Mouse (Mus musculus) ovary, adult 18-20 months (tissue): ENCODE measurements at regions not wholly inside any gene's neighbourhood (a gene's known extent, or its start where the extent isn't known, plus 50 kb on each side); places are given as distances from the start of the nearest gene placed in this dataset.

Experiments used
- DNase-seq: peaks from one replicate; pipeline ENCODE4 v3.0.0; 2022; ENCODE audit warnings: low spot score, mixed read lengths

DNA sequence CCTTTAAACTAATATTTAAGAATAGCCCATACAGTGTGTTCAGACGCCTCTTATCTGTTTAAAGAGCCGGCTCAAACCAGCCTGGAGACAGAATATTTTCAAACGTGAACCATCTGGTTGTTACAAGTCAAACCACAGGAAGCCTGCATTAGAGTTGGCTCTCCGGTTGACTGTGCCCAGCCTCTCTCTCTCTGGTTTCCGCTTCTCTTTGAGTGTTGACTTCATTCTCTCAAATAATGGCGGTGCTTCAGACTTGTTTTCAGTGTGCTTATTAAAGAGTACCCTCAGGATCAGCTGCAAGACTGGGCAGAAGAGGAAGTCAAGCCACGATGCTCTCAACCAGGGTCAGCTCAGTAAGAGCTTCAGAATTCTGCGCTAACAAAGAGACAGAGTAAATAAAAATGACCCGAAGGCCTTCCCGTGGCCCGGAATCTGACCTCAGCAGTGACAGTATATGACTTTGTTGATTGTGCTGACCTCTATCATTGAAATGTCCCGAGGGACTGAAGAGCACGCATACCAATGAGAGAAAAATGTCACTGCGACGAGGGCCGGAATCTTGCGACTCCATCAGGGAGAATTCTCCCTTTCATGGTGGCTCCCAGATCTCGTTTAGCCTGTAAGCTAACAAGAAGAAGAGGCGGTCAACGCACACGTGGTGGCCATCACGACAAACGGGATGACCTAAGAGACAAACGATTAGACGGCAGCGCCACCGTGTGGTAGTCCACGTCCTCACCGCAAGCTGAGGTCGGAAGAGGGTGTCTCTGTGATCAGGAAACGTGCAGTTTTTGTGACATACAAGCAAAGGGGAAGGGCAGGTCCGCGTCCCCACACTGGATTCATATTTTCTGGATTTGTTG lies 55.3 kb upstream of the Cpsf6 start:
- peak; percentile 51 for DNase-seq

DNA sequence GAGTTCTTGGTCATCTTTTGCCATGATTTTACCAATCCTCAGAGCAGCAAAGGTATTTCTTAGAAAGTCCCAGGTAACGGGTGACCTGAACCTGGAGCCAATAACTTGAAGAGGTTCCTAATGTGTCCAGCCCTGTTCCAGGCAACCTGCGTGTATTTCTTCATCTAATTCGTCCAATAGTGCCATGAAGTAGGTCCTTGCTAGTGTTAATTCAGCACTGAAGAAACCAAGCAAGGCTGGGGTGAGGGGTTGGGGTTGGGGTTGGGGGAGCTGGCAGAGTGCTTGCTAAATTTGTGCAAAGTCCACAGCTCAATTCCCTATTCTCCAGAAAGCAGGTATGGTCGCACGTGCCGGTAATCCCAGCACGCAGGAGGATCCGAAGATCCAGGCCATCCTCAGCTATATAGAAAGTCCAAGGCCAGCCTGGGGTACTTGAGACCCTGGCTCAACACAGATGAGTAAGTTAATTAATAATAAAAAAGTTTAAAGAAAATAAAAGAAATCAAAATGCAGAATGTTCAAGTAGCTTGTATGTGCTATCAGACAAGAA lies 54.6 kb upstream of the Cpsf6 start:
- DNase-seq = no peak

DNA sequence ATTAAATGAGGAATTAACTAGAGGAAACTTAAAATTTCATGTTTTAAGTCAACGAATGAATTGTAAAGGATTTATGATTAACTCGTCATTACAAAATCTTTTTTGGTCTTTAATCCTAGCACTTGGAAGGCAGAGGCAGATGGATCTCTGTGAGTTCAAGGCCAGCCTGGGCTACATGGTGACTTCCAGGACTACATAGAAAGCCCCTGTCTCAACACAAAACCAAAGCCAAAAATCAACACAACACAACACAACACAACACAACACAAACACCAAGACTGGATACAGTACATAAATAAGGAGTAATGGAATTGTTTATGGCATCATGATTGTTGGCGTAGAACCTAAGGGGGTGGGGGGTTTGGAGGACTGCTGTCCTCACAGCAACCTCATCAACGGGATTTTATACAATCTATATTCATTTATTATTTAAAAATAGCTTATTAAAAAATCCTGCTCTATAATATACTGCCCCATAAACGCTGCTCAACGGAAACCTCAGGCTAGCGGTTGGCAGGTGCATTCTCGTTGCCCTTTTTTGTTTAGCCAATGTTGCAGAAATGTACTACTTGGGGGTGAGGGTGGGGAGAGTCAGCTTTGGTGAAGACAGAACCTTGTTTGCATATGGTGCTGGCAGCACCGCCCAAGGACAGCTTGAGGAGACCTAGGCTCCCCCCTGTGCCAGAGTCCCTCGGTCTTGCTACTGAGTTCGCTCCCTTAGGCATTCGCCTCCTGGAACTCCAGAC lies 53.9 kb upstream of the Cpsf6 start:
- no peak for DNase-seq

- no peak for DNase-seq
Measured at GRCm38 (mm10) chr10:117432871-117433546, 53.2 kb upstream of the Cpsf6 start.

GRCm38 (mm10) chr10:117432415-117432814 lies 52.6 kb upstream of the Cpsf6 start:
- DNase-seq = no peak

GRCm38 (mm10) chr10:117431850-117432249 lies 52.0 kb upstream of the Cpsf6 start:
- no peak for DNase-seq

GRCm38 (mm10) chr10:117431086-117431619 lies 51.3 kb upstream of the Cpsf6 start:
- no peak for DNase-seq

- DNase-seq = no peak
Measured at GRCm38 (mm10) chr10:117430224-117430884, 50.5 kb upstream of the Cpsf6 start.

DNA sequence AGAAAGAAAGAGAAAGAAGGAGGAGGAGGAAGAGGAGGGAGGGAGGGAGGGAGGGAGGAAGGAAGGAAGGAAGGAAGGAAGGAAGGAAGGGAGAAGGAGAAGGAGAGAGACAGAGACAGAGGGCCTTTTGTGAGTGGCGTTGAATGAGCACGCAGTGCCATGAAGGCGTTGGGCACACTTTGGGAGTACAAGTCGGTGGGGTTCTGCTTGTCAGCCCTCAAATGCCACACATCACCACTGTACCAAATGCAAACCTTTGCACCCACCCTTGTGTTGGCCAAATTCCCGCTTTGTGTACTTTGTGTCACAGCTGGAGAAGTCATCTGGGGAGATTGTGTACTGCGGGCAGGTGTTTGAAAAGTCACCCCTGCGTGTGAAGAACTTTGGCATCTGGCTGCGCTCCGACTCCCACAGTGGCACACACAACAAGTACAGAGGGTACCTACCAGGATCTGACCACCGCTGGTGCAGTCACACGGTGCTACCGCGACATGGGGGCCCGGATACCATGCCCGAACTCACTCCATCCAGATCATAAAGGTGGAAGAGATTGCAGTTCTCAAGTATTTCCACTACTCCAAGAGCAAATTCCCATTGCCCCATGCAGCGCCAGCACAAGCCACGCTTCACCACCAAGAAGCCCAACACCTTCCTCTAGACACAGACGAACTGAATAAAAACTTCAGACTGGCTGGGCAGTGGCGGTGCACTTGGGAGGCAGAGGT lies 49.8 kb upstream of the Cpsf6 start:
- DNase-seq = no peak
